Mouse (Mus musculus): ENCODE measurements around the gene Uap1l1.

GRCm38 (mm10) chr2:25398065-25398464, 32.6 kb upstream of the Uap1l1 start:
- TF ChIP-seq POLR2A (IDR thresholded peaks at IDR 0.05; ENCODE audit: borderline replicate concordance, control insufficient read depth, low read depth, low read length) (no peak), CTCF (IDR thresholded peaks at IDR 0.05; ENCODE audit: control insufficient read depth, insufficient read depth, low read length) (no peak)
